Mouse (Mus musculus) left cerebral cortex, postnatal 4 days (tissue): ENCODE measurements around the gene Frmpd4. TPM values are rescaled to one million over a fixed set of nuclear protein-coding genes. Genes with fewer than 3 reads are reported as not detected.

ENCODE experiments used
- DNase-seq: peaks from one replicate; pipeline ENCODE4 v3.0.0-alpha.2; 2022
- intact Hi-C: fragments of 180-260 bp; cut with DNase I; formaldehyde crosslinking; loops from one replicate; pipeline ENCODE4 v1.15.1; 2025
- total RNA-seq, 2 experiments: library from RNA; stranded (reverse); gene quantifications; 2 replicates each; pipeline ENCODE4 v1.2.3; 2021

Gene Frmpd4
- total RNA-seq = 10 to 100 TPM; 23.4 to 24.0 TPM

DNA sequence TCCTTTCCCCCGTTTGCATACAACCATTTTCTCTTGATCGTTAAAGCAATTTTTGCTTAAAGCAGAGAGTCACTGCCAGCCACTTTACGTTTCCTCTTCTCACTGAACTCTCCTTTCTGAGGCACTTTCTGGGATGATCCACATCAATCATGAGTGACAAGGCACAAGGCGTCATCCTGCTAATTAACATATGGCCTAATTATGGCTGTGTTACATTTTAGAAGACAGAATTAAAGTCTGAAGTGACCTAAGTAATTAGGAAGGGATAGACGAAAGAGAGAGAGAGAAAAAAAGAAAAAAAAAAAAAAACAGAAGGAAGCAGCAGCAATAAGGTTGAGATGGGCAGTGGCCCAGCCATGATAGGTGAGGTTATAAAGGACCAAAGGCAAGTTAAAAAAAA, at the start of gene Frmpd4:
Gene Frmpd4 (minus strand): TSS at position 101 of the 400 bp plus-strand sequence.
- intact Hi-C loops = no loop called here
- DNase-seq = no peak

DNA sequence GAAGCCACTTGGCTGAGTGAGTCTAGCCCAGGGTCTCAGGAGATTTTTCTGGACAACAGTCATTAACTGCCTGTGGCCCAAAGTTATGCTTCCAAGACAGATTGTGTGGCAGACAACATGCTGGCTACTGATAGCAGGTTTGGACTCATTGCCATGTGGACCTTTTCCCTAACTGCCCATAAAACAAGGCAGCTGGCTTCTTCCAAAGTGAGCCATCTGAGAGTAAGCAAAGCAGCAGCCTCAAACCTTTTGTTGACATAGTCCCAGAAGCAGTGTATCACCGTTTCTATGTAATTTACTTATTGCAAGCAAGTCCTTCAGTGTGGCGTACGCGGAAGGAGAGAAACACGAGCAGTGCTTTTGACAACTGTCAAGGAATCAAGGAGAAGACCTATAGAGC, 18.2 kb upstream of the Frmpd4 start:
- DNase-seq = peak; percentile 1
- intact Hi-C loops = no loop called here

DNA sequence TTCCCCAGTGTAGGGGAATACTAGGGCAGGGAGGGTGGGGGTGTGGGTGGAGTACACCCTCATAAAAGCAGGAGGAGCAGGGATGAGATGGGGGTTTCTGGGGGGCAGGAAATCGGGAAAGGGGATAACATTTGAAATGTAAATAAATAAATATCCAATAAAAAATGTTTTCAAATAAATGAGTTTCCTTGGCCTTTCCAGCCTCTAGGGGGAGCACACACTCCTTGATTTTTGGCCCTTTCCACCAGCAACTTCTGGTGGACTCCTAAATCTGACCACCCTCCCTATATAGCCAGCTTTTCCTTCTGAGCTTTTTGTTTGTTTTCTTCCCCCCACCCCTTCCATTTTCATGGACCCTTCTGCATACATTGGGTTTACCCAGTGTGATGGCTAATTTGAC, 7.3 kb upstream of the Frmpd4 start:
- intact Hi-C loops = no loop called here
- DNase-seq = no peak

DNA sequence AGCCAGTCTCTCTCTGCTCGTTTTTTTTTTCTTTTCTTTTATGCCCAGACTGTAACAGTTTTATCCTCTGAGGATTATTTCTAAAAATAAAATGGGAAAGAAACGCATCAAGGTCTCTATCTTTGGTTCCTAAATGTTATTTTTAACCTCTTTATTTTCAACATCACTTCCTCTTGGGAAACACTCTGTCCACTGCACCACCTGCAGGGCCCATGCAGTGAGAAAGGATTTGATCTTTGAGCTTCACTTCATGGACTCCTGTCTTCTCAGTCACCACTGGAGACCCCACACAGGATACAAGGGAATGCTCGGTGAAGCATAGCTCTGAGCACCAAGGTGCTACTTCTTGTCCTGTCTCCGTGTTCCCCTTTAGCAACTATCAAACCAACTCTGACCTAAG, 5.2 kb downstream of the Frmpd4 start:
- no peak for DNase-seq
- intact Hi-C loops = no loop called here

DNA sequence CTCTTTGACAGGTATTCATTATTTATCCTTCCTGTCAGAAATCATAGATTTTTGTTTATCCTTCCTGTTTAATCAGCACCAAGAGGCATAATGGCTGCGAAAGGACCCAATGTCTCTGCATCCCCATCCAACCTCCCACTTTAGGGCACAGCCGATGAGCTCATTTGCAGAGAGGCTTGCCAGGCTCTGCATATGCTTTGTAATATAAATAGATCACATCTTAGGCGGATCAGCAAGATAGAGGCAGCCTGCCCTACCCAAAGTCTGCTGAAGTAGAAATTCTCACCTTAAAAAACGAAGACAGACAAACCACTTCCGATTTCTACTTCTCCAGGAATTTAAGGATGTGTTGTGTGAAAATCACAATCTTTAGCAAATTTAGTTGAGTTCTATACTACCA, 7.8 kb downstream of the Frmpd4 start:
- DNase-seq = no peak
- intact Hi-C loops = no loop called here

DNA sequence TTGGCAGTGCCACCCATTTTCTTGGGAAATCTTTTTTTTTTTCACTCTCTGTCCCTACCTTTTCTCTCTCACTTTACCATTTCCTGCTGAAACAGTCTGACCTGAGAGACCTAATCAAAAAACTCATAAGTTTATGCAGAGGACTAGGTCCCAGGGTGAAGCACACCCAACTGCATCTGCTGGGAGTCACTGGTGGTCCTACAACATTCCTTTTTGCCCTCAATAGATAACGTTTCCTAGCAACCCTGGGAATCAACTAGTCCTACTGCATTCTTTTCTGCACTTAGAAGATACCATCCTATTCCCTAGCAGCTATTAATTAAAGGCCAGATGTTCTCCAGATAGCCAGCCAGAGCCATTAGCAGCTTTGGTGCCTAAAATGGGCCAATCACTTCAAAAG, 71.8 kb downstream of the Frmpd4 start:
- intact Hi-C loops = no loop called here
- no peak for DNase-seq

DNA sequence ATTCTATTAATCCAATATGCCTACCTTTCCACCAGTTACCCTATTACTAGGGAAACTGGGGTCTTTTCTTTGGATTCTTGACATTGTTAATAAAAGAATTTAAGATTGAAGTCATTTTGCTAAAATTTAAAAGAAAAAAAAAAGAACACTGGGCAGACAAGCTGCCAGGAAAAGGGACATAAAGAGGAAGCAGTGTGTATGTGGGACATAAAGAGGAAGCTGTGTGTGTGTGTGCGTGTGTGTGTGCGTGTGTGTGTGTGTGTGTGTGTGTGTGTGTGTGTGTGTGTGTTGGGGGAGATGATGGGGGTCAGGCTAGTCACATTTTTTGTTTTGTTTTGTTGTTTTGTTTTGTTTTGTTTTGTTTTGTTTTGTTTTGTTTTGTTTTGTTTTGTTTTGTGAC, 121.8 kb downstream of the Frmpd4 start:
- no peak for DNase-seq
- intact Hi-C loops = no loop called here

DNA sequence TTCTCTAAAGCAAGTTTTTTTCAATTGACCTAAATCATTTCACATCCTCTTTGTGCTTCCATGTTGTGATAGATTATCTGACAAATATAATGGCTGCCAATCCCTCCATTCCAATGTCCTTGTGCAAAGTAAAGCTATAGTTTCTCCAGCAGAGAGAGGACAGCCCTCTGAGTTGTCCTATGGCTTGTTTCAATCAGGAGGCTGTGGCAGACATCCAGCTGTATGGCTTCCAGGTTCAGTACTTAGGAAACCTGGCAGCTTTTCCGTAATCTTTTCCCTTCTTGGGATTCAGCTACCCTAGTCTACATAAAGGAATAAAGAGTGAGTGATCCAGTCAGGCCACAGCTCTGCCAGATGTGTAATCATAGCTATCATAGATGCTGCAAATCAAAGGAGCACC, 145.8 kb downstream of the Frmpd4 start:
- peak; percentile 62 for DNase-seq
- intact Hi-C loops = no loop called here

DNA sequence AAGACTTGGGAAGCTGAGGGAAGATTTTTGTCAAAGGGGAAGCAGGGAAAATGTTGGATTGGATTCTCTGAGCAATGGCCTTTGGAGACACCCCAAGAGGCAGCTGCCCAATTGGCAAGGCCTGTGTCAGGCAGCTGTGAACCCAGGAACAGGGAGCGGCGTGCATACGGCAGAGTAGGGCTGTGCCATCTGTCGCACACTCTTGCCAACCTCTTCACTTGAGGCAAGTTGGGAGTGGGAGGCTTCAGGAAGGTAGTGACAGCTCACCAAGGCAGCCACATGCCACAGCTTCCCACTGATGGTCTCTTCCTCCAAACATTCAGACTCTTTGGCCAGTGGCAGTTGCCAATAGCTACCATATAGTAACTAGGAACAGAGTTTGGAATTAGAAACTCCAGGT, 147.2 kb downstream of the Frmpd4 start:
- peak; percentile 82 for DNase-seq
- intact Hi-C loops = no loop called here

DNA sequence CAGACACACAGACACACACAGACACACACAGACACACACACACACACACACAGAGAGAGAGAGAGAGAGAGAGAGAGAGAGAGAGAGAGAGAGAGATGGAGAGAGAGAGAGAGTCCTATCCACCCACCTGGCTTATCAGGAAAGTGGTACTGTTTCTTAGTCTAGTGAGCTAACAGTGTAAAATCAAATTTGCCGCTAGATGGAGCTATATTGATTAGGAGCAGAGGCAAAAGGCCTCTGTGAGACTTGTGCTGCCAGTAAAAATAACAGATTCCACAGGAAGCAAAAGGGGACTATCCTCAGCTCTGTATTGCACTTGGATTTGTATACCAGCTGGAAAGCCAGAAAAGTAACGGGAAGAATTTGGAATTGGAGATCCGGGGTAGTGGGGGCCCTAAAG, 161.6 kb downstream of the Frmpd4 start:
- intact Hi-C loops = no loop called here
- DNase-seq = no peak

DNA sequence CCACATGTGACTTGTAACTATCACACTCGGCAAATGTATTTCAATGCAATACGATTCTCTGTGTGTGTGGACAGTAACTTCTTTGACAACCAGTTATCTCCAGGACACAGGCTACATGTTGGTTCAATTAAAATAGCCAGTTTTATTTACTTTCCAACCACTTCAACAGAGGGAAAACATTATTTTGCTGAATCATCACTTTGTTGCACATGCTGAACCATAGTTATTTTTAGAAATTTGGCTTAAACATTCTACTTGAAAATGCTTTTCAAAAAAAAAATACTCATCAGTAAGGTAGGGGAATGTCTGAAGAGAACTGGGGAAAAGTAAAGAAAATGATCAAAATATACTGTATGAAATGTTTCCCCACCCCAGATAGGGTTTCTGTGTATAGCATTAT, 173.5 kb downstream of the Frmpd4 start:
- intact Hi-C loops = no loop called here

DNA sequence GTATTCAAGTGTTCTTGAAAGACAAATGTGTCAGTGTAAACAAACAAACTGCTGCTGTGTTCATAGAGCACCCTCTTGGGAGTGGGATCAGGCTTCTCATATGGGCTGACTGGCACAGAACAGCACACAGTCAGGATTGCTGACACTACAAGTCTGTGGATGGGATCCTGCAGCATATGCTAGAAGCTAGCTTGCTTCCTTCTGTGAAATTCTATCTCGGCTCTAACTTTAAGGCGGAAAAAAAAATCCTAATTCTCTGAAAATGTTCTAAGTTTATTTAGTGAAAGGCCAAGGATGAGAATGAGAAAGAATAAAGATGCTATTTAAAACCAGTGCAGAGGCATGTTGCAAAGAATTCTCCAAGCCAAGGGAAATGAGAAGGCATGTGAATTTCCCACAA, 226.6 kb downstream of the Frmpd4 start:
- DNase-seq = no peak
- intact Hi-C loops = no loop called here

More for the DNA sequence above, 173.5 kb downstream of the Frmpd4 start:
- no peak for DNase-seq

DNA sequence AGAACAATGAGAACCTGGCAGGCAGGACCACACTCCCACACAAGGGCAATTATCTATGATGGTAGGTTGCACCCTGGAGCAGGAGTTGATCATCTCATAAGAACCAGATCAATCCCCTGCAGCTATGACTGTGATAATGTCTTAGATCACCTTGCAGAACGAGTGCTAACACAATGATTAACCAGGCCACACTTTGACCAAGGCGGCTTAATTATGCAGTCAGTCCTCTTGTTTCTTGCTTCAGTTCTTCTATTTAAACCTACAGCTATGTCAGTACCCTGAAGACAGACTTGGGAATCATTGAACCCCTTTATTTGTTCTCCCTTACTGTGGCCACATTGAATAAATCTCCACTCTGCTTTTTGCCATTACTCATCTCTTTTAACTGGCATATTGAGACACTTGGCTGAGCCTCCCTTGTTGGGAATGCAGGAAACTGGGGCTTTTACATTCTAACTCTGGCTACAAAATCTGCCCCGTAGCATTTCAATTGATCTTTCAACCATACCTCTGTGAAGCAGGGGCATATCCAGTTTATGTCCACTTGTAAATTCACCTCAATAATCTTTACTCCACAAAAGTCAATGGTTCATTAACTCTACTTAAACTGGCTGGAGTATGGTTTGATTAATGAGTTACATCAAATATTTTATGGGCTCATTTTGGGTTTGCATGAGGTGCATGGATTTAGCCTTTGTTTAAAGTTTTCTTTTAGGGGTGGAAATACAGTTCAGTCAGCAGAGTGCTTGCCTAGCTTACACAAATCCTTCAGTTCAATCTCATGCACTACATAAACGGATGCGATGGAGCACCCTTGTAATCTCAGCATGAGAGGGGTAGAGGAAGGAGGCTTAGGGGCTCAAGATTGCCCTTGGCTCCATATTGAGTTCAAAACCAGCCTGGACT, 227.5 kb downstream of the Frmpd4 start:
- no peak for DNase-seq
- intact Hi-C loops = no loop called here

DNA sequence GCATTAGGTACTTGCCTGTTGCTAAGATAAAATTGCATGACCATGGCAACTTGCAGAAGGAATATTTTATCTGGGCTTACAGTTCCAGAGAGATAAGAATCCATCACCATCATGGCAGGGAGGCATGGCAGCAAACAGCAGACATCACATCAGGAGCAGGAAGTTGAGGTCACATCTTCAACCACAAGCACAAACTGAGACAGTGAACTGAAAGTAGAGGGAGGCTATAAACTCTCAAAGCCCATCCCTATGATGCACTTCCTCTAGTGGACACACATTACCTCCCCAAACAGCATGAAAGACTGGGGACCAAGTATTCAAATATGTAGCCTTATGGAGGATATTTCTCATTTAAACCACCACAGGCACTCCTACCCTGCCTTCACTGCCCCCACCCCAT, 238.8 kb downstream of the Frmpd4 start:
- intact Hi-C loops = no loop called here
- no peak for DNase-seq

DNA sequence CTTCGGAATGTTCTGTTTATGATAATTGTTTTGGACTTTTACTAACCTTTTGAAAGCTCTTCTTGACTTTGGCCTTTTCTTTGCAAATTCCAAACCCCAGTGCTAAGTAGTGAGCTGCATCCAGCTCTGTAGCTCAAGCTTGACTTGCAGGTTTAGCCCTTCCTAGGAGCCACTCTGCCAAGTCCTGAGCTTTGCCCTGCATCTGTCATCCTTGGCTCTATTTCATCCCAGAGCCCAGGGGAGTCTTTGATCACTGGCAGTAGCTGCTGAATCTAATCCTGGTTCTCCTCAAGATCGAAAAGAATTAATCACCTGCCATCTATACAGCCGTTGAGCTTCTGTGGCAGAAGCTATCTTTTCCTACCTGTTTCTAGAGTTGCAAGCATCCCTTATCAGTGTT, 251.9 kb downstream of the Frmpd4 start:
- DNase-seq = peak; percentile 41
- intact Hi-C loops = no loop called here

DNA sequence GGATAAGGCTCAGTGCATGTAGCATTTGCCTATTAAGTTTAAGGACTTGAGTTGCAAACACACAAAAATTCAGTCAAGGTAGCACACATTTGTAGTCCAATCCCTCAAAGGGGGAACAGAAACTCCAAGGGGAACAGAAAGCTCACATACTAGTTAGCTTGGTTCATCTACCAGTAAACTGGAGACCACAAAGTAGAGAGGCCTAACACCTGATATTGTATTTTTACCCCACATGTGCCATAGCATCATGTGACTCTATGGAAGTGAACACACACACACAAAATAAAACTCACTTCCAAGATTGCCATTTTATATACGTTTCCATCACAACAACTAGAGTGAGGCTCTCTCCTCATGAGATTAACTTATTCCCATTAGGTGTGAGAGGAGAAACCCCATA, 264.9 kb downstream of the Frmpd4 start:
- DNase-seq = no peak
- intact Hi-C loops = no loop called here

DNA sequence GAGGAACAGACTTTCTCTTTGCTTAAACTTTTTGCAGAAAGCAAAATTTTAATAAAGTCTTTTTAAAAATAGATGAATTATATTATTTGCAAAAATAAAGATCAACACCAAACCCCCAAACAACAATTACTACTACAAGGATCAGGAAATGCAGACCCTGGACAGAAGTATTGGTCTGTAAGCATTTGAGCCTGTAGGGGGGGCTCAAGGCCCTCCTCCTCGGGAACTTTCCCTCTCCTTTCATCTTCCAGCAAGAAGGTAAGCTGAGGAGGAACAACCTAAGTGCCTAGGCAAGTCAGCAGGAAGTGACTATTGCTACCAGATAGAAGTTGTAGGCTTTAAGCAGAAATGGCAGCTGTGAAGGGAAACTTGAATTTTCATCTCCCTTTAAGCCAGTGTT, 266.9 kb downstream of the Frmpd4 start:
- DNase-seq = peak; percentile 1
- intact Hi-C loops = no loop called here

DNA sequence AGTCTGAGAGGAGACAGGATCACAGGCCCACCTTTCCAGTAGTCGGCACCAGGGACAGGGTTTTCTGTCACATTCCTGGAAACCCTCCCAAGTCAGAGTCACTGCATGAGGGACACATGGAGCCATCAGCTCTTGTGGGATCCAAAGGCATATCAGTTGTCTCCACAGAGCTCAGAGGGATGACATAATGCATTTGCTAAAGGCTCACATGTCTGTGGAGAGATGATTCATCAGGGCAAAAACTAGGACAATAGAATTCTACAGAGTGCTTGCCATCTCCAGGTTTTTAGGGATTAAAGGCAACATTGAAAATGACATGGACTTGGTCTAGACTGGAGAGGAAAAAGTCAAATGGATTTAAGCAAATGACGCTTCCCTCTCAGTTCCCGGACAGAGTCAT, 284.5 kb downstream of the Frmpd4 start:
- intact Hi-C loops = no loop called here

DNA sequence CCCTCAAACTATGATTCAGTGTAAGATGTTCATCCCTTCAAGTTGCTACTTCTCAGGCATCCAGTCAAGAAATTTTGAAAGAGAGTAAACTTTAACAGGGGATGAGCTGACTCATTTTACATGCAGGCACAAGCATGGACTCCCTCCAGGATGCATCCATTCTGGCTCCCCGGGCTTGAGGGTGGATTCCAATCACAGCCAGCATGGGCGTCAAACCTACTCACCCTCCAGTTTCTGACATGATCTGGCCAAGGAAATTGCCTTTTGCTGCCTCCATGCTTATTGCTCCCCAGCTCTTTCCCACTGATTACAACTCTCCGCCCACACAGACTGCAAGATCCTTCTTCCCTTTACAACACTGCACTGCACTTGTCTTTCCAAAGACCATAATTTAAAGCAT, 370.0 kb downstream of the Frmpd4 start:
- DNase-seq = no peak
- intact Hi-C loops = no loop called here

More for the DNA sequence above, 284.5 kb downstream of the Frmpd4 start:
- no peak for DNase-seq

DNA sequence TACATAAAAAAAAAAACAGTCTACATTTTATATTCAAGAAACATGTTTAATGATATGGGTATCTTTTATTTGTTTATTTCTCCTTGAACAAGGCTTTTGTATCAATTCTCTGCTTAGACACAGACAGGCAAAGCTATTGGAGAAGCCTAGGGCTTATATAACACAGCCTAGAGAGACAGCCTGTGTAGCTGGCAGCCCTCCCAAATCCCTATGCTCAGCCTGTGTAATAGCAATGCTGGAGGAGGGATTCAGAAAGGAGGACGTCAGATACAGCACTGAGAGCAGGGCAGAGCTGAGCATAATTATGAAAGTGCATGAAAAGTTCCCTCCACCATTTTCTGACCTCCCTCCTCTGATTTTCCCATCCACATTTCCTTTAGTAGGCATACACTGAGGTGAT, 385.1 kb downstream of the Frmpd4 start:
- intact Hi-C loops = no loop called here
- peak; percentile 5 for DNase-seq

DNA sequence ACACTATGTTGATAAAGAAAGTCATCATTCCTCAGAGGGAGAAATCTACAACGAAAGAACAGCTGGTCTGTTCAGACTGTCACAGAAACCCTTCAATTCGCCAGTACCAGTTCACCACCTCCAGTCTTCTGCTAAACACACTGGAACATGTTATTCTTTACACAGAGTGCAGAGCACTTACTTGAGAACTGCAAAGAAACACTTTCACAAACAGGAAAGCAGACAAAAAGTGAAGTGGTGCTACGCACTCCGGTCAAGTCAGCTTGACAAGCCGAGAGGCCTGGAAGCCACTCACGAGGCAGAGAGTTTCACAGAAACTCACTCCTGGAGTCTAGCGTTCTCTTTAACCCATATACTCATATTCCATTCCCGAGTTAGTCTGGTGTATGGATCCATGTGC, 387.5 kb downstream of the Frmpd4 start:
- intact Hi-C loops = no loop called here
- DNase-seq = no peak

DNA sequence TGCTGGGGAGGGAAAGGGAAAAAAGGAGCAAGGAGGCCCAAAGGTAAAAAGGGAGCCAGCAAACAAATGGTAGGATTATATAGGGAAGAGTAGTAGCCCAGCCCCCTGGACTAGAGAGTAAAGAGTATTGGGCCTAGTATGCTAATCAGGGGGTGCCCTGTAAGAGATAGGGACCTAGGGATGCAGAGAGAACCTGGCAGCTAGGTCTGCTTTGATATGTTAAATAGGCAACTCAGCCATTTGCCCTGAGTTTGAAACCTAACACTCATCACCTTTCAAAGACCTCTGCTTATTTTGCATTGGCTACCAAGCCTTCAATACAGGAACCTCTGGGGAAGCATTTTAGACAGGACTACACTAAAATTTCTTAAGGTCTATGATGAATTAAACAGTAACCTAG, 414.0 kb downstream of the Frmpd4 start:
- DNase-seq = no peak
- intact Hi-C loops = no loop called here

DNA sequence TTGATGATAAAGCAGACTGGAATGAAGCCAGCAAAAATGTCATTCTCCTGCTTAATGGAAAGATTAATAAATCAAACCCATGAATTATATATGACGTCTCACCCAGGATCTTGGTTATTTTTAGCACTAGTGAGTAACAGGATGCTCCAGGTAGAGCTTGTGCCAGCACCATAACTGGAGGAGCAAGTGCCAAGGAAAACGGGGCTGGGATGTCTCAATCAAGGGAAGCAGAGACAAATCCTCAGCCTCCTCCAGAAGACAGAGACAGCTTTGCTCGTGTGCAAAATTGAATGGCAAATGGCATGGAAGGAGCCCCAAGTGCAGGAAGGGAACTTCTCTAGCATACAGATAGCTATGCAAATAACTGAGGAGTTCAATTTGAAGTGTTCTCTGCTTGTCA, 418.2 kb downstream of the Frmpd4 start:
- intact Hi-C loops = no loop called here
- DNase-seq = no peak
